Mouse (Mus musculus) hindbrain, embryonic 12.5 days (tissue): ENCODE data around the gene Ilf3. TPM values are rescaled to one million over a fixed set of nuclear protein-coding genes. Genes with fewer than 3 reads are reported as not detected.

Experiments
- ATAC-seq: fragments of 200-750 bp; cut with Nextera tagmentation; 2 replicates; pipeline ENCODE4 v1.8.0; 2017; ENCODE audit warnings: moderate TSS enrichment; ENCODE audit not compliant: low FRiP score
- H3K27ac ChIP-seq: fragments of 300-500 bp; sonication (generic); 2 replicates; pipeline ENCODE4 v1.5.1; 2016; ENCODE audit warnings: mild to moderate bottlenecking
- H3K27me3 ChIP-seq: fragments of 300-500 bp; sonication (generic); 2 replicates; pipeline ENCODE4 v1.6.1; 2016; ENCODE audit warnings: mild to moderate bottlenecking
- H3K36me3 ChIP-seq: fragments of 300-500 bp; sonication (generic); 2 replicates; pipeline ENCODE4 v1.6.1; 2016; ENCODE audit warnings: mild to moderate bottlenecking
- H3K4me1 ChIP-seq: fragments of 300-500 bp; sonication (generic); 2 replicates; pipeline ENCODE4 v1.6.1; 2016
- H3K4me2 ChIP-seq: fragments of 300-500 bp; sonication (generic); replicated peaks from 2 replicates; pipeline ENCODE4 v1.6.1; 2016; ENCODE audit warnings: mild to moderate bottlenecking
- H3K4me3 ChIP-seq: fragments of 300-500 bp; sonication (generic); 2 replicates; pipeline ENCODE4 v1.5.1; 2016; ENCODE audit warnings: mild to moderate bottlenecking
- H3K9ac ChIP-seq: fragments of 300-500 bp; sonication (generic); 2 replicates; pipeline ENCODE4 v1.6.1; 2016; ENCODE audit warnings: mild to moderate bottlenecking, moderate library complexity
- H3K9me3 ChIP-seq: fragments of 300-500 bp; sonication (generic); replicated peaks from 2 replicates; pipeline ENCODE4 v1.6.1; 2016; ENCODE audit warnings: mild to moderate bottlenecking
- WGBS: fragments of 180-500 bp; shearing (Covaris S2); methylation state at CpG from one replicate; pipeline ENCODE4 v1.1.7; 2016; 5-methylcytosine and 5-hydroxymethylcytosine counted together
- polyA plus RNA-seq: library from polyadenylated mRNA; unstranded; fragments of >200 nt; fragmentation: Nextera tagmentation; extraction: Ambion mirVana; gene quantifications from 2 replicates; pipeline ENCODE4 v1.2.1, GENCODE M21; 2016

Gene Ilf3
- polyA plus RNA-seq, 1 experiment from 2014 or later: 283 TPM

- Histone ChIP-seq H3K27me3 (no peaks in the 10 kb centered on the region), H3K27ac (no peak overlapping the region), H3K4me3 (no peak overlapping the region), H3K36me3 (no peaks in the 10 kb centered on the region; the same call in 1 of the 2 replicates), H3K9me3 (no peaks in the 10 kb centered on the region), H3K4me1 (peaks cover 18% of the 10 kb centered on the region), H3K4me2 (no peak overlapping the region), H3K9ac (no peak overlapping the region)
- WGBS: 88% methylated on average over 3 of the region's 5 CpGs
- ATAC-seq: no peak
Observed at GRCm38 (mm10) chr9:21329041-21329440, 38.6 kb upstream of the Ilf3 start.

GRCm38 (mm10) chr9:21329699-21330289 lies 37.9 kb upstream of the Ilf3 start:
- H3K36me3 ChIP-seq: no peaks in the 10 kb centered on the region; the same call in 1 of the 2 replicates
- ATAC-seq: no peak
- H3K4me3 ChIP-seq: no peak overlapping the region
- 85% methylated on average over 10 of the region's 10 CpGs for WGBS
- H3K27ac ChIP-seq: no peak overlapping the region
- H3K4me1 ChIP-seq: peaks cover 18% of the 10 kb centered on the region
- no peaks in the 10 kb centered on the region for H3K9me3 ChIP-seq
- no peaks in the 10 kb centered on the region for H3K27me3 ChIP-seq
- H3K4me2 ChIP-seq: no peak overlapping the region
- no peak overlapping the region for H3K9ac ChIP-seq

- Histone ChIP-seq H3K27ac (no peak overlapping the region), H3K4me2 (no peak overlapping the region), H3K4me3 (no peak overlapping the region), H3K9ac (no peak overlapping the region), H3K27me3 (no peaks in the 10 kb centered on the region), H3K9me3 (no peaks in the 10 kb centered on the region), H3K36me3 (no peaks in the 10 kb centered on the region), H3K4me1 (peaks cover 18% of the 10 kb centered on the region)
- 84% methylated on average over 12 of the region's 12 CpGs for WGBS
- ATAC-seq: no peak
Observed at GRCm38 (mm10) chr9:21331365-21332140, 36.1 kb upstream of the Ilf3 start.

GRCm38 (mm10) chr9:21332161-21333061 lies 35.3 kb upstream of the Ilf3 start:
- WGBS: 33% methylated on average over 9 of the region's 9 CpGs
- H3K4me3 ChIP-seq: no peak overlapping the region
- H3K27me3 ChIP-seq: no peaks in the 10 kb centered on the region
- no peak overlapping the region for H3K9ac ChIP-seq
- H3K4me1 ChIP-seq: peaks cover 19% of the 10 kb centered on the region
- no peaks in the 10 kb centered on the region for H3K9me3 ChIP-seq
- no peaks in the 10 kb centered on the region for H3K36me3 ChIP-seq
- no peak for ATAC-seq
- peak overlapping the region; percentile 8; the same call in 1 of the 2 replicates for H3K27ac ChIP-seq
- no peak overlapping the region for H3K4me2 ChIP-seq

- H3K27me3 ChIP-seq: no peaks in the 10 kb centered on the region
- H3K4me2 ChIP-seq: no peak overlapping the region
- peaks cover 25% of the 10 kb centered on the region for H3K4me1 ChIP-seq
- H3K27ac ChIP-seq: no peak overlapping the region
- no peaks in the 10 kb centered on the region for H3K9me3 ChIP-seq
- no peaks in the 10 kb centered on the region; the same call in 1 of the 2 replicates for H3K36me3 ChIP-seq
- H3K4me3 ChIP-seq: no peak overlapping the region
- no peak for ATAC-seq
- WGBS: 90% methylated on average over 1 of the region's 1 CpGs
- no peak overlapping the region for H3K9ac ChIP-seq
Observed at GRCm38 (mm10) chr9:21333523-21333922, 34.1 kb upstream of the Ilf3 start.

- ATAC-seq: no peak
- Histone ChIP-seq H3K27ac (no peak overlapping the region), H3K9ac (no peak overlapping the region), H3K4me3 (no peak overlapping the region), H3K36me3 (peaks cover 2% of the 10 kb centered on the region), H3K27me3 (no peaks in the 10 kb centered on the region), H3K4me1 (peaks cover 24% of the 10 kb centered on the region), H3K4me2 (no peak overlapping the region), H3K9me3 (no peaks in the 10 kb centered on the region)
Observed at GRCm38 (mm10) chr9:21334747-21335146, 32.9 kb upstream of the Ilf3 start.

GRCm38 (mm10) chr9:21335391-21335790 lies 32.3 kb upstream of the Ilf3 start:
- Histone ChIP-seq H3K9ac (no peak overlapping the region), H3K4me2 (no peak overlapping the region), H3K4me3 (no peak overlapping the region), H3K9me3 (no peaks in the 10 kb centered on the region), H3K27ac (no peak overlapping the region), H3K4me1 (peaks cover 23% of the 10 kb centered on the region), H3K27me3 (no peaks in the 10 kb centered on the region), H3K36me3 (peaks cover 5% of the 10 kb centered on the region)
- ATAC-seq: no peak
- 84% methylated on average over 4 of the region's 4 CpGs for WGBS

GRCm38 (mm10) chr9:21336491-21336890 lies 31.2 kb upstream of the Ilf3 start:
- H3K4me2 ChIP-seq: no peak overlapping the region
- ATAC-seq: no peak
- 82% methylated on average over 8 of the region's 8 CpGs for WGBS

GRCm38 (mm10) chr9:21337652-21338051 lies 30.0 kb upstream of the Ilf3 start:
- WGBS: 10% methylated on average over 20 of the region's 20 CpGs
- Histone ChIP-seq H3K9me3 (no peaks in the 10 kb centered on the region), H3K27ac (no peak overlapping the region), H3K4me3 (0 out of 2 replicates have a peak overlapping the region, but pooled peaks have one; percentile 1), H3K9ac (peak overlapping the region; percentile 32; the same call in 1 of the 2 replicates), H3K4me2 (no peak overlapping the region), H3K36me3 (peaks cover 10% of the 10 kb centered on the region), H3K27me3 (no peaks in the 10 kb centered on the region), H3K4me1 (peaks cover 11% of the 10 kb centered on the region)
- ATAC-seq: no peak

More at GRCm38 (mm10) chr9:21336491-21336890, 31.2 kb upstream of the Ilf3 start:
- Histone ChIP-seq H3K4me3 (no peak overlapping the region), H3K27me3 (no peaks in the 10 kb centered on the region), H3K36me3 (peaks cover 8% of the 10 kb centered on the region), H3K9ac (no peak overlapping the region), H3K9me3 (no peaks in the 10 kb centered on the region), H3K27ac (no peak overlapping the region), H3K4me1 (peaks cover 21% of the 10 kb centered on the region)

GRCm38 (mm10) chr9:21340411-21340810 lies 27.3 kb upstream of the Ilf3 start:
- Histone ChIP-seq H3K4me1 (peaks cover 7% of the 10 kb centered on the region; the same call in 1 of the 2 replicates), H3K9me3 (no peaks in the 10 kb centered on the region), H3K4me2 (no peak overlapping the region), H3K27ac (no peak overlapping the region), H3K27me3 (no peaks in the 10 kb centered on the region), H3K9ac (no peak overlapping the region), H3K4me3 (no peak overlapping the region), H3K36me3 (peaks cover 32% of the 10 kb centered on the region)
- no peak for ATAC-seq
- WGBS: 87% methylated on average over 4 of the region's 4 CpGs

- no peak overlapping the region for H3K4me3 ChIP-seq
- H3K36me3 ChIP-seq: peaks cover 68% of the 10 kb centered on the region
- no peaks in the 10 kb centered on the region for H3K27me3 ChIP-seq
- H3K4me2 ChIP-seq: no peak overlapping the region
- no peak overlapping the region for H3K9ac ChIP-seq
- no peak for ATAC-seq
- no peaks in the 10 kb centered on the region for H3K9me3 ChIP-seq
- WGBS: 74% methylated on average over 16 of the region's 16 CpGs
- no peak overlapping the region for H3K27ac ChIP-seq
- no peaks in the 10 kb centered on the region for H3K4me1 ChIP-seq
Observed at GRCm38 (mm10) chr9:21346627-21347365, 20.9 kb upstream of the Ilf3 start.
